Mouse (Mus musculus) layer of hippocampus, adult 11-12 months (tissue): ENCODE measurements around the gene Tango2.

Source experiments
- DNase-seq: peaks from one replicate; pipeline ENCODE4 v3.0.0; 2022; ENCODE audit warnings: low spot score

The Tango2 gene

GRCm38 (mm10) chr16:18347931-18348600 is at the start of gene Tango2, which contains the start of gene Arvcf:
Gene Tango2, minus strand, starts transcription at chr16:18348103.
Gene Arvcf, plus strand, starts transcription at chr16:18348182.
- DNase-seq, result peak; percentile 95

GRCm38 (mm10) chr16:18396791-18397621 is 49.1 kb upstream of the Tango2 start:
- no peak for DNase-seq

- DNase-seq, result peak; percentile 47
These were observed 48.3 kb upstream of the Tango2 start for GRCm38 (mm10) chr16:18396201-18396600.

- no peak for DNase-seq
These were observed 47.7 kb upstream of the Tango2 start for GRCm38 (mm10) chr16:18395620-18396036.

- no peak for DNase-seq
These were observed 47.1 kb upstream of the Tango2 start for GRCm38 (mm10) chr16:18394777-18395619.

GRCm38 (mm10) chr16:18394056-18394455 is 46.2 kb upstream of the Tango2 start:
- no peak for DNase-seq

- no peak for DNase-seq
These were observed 45.7 kb upstream of the Tango2 start for GRCm38 (mm10) chr16:18393595-18393994.

- DNase-seq, result peak; percentile 78
These were observed 44.8 kb upstream of the Tango2 start for GRCm38 (mm10) chr16:18392469-18393426.

GRCm38 (mm10) chr16:18391728-18392127 is 43.8 kb upstream of the Tango2 start:
- no peak for DNase-seq

GRCm38 (mm10) chr16:18391127-18391526 is 43.2 kb upstream of the Tango2 start:
- DNase-seq, result no peak

- no peak for DNase-seq
These were observed 42.5 kb upstream of the Tango2 start for GRCm38 (mm10) chr16:18390399-18390798.

GRCm38 (mm10) chr16:18388583-18389435 is 40.9 kb upstream of the Tango2 start:
- DNase-seq, result no peak

GRCm38 (mm10) chr16:18387704-18388582 is 40.0 kb upstream of the Tango2 start:
- no peak for DNase-seq

- no peak for DNase-seq
These were observed 39.1 kb upstream of the Tango2 start for GRCm38 (mm10) chr16:18386972-18387371.

- no peak for DNase-seq
These were observed 38.5 kb upstream of the Tango2 start for GRCm38 (mm10) chr16:18386451-18386850.

GRCm38 (mm10) chr16:18385411-18385810 is 37.5 kb upstream of the Tango2 start:
- DNase-seq, result no peak

GRCm38 (mm10) chr16:18384659-18385058 is 36.8 kb upstream of the Tango2 start:
- DNase-seq, result no peak

GRCm38 (mm10) chr16:18384211-18384610 is 36.3 kb upstream of the Tango2 start:
- DNase-seq, result no peak

- DNase-seq, result no peak
These were observed 35.9 kb upstream of the Tango2 start for GRCm38 (mm10) chr16:18383756-18384155.
